Mouse (Mus musculus): ENCODE data around the gene Gbgt1. TPM values are rescaled to one million over a fixed set of nuclear protein-coding genes. Genes with fewer than 3 reads are reported as not detected.

Gene Gbgt1
- polyA plus RNA-seq (2012; fragmentation: generic; extraction: Trizol) = not detected

DNA sequence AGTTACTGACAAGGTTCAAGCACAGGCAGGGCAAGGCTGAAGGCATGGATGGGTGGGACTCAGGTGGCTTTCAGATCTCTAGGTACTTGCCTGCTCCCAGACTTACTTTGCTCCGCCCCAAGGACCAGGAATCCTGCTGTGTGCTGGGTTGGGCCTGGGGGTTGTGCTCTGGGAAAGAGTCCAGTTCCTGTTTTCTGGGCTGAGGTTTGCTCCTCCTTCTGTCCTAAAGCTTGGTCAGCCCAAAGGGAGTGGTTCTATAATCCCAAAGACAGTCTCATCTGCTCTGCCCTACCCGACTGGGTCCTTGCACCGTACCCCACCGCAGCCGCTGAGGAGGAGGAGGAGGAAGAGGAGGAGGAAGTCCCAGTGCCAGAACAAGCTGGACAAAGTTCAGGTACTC lies at the start of gene Gbgt1:
Gene Gbgt1, plus strand, starts transcription at position 221 of the 400 bp plus-strand sequence.
- no peak within 1 kb of the TSS for H3ac ChIP-seq (ENCODE audit: control insufficient read depth, insufficient read length)
- no peaks in the 10 kb centered on the region for H3K79me2 ChIP-seq (ENCODE audit: control insufficient read depth, insufficient read depth)
- no peaks in the 10 kb centered on the region for H3K27me3 ChIP-seq (ENCODE audit: control insufficient read depth, insufficient read depth, insufficient read length)
- peak within 1 kb of the TSS; percentile 55 for H3K4me2 ChIP-seq (ENCODE audit: low read depth)
- no peak for TF ChIP-seq MYOD1 (IDR thresholded peaks at IDR 0.05; ENCODE audit: control insufficient read depth in 1 of 3, insufficient read length in 2 of 3, low read depth in 2 of 3)
- TF ChIP-seq TCF3 (IDR thresholded peaks at IDR 0.05; ENCODE audit: insufficient read length, low read depth) = no peak
- TF ChIP-seq USF1 (IDR thresholded peaks at IDR 0.05; ENCODE audit: low read depth) = no peak
- TF ChIP-seq REST (IDR thresholded peaks at IDR 0.05; ENCODE audit: insufficient read depth, insufficient read length) = no peak
- TF ChIP-seq SRF (IDR thresholded peaks at IDR 0.05; ENCODE audit: control insufficient read depth, insufficient read length, low read depth) = no peak
- TF ChIP-seq MAX (IDR thresholded peaks at IDR 0.05; ENCODE audit: low read depth) = no peak
- TF ChIP-seq POLR2AphosphoS2 (IDR thresholded peaks at IDR 0.05; ENCODE audit: insufficient read length, low read depth) = no peak
- no peak for TF ChIP-seq CEBPB (IDR thresholded peaks at IDR 0.05; ENCODE audit: insufficient read depth, poor library complexity, severe bottlenecking)
- no peaks in the 10 kb centered on the region for H3K36me3 ChIP-seq (ENCODE audit: control insufficient read depth, insufficient read depth)
- no peak within 1 kb of the TSS for H3K4me3 ChIP-seq

DNA sequence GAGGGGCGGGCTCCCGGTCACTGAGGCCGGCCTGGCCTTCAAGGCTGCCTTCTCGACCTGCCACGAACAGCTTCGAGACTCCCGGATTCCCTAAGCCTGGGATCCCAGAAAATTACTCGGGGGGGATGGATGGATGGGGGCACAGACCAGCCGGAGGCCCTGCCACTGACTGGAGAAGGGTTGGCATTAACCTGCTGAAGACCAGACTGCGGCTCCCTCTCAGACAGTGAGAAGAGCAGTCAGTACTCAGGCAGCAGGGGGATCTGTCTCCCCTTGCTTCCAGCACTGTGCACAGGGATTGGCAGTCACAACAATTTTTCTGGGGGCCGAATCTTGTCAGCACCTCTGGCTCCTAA lies 49.4 kb upstream of the Gbgt1 start:
- no peak overlapping the region for H3K4me2 ChIP-seq (ENCODE audit: low read depth)
- no peak overlapping the region for H3ac ChIP-seq (ENCODE audit: control insufficient read depth, insufficient read length)
- no peak for TF ChIP-seq MAX (IDR thresholded peaks at IDR 0.05; ENCODE audit: low read depth)
- no peak for TF ChIP-seq CEBPB (IDR thresholded peaks at IDR 0.05; ENCODE audit: insufficient read depth, poor library complexity, severe bottlenecking)
- no peak for TF ChIP-seq MYOG (IDR thresholded peaks at IDR 0.05; ENCODE audit: control insufficient read depth in 1 of 3, insufficient read depth in 1 of 3, insufficient read length in 2 of 3, low read depth in 2 of 3)
- TF ChIP-seq MYOD1 (IDR thresholded peaks at IDR 0.05; ENCODE audit: control insufficient read depth in 1 of 3, insufficient read length in 2 of 3, low read depth in 2 of 3) = no peak
- TF ChIP-seq TCF3 (IDR thresholded peaks at IDR 0.05; ENCODE audit: insufficient read length, low read depth) = no peak
- TF ChIP-seq POLR2A (IDR thresholded peaks at IDR 0.05; ENCODE audit: insufficient read length, low read depth) = no peak
- H3K27me3 ChIP-seq (ENCODE audit: control insufficient read depth, insufficient read depth, insufficient read length) = peaks cover 58% of the 10 kb centered on the region
- no peaks in the 10 kb centered on the region for H3K79me2 ChIP-seq (ENCODE audit: control insufficient read depth, insufficient read depth)
- no peak overlapping the region for H3K4me3 ChIP-seq
- H3K36me3 ChIP-seq (ENCODE audit: control insufficient read depth, insufficient read depth) = no peaks in the 10 kb centered on the region

DNA sequence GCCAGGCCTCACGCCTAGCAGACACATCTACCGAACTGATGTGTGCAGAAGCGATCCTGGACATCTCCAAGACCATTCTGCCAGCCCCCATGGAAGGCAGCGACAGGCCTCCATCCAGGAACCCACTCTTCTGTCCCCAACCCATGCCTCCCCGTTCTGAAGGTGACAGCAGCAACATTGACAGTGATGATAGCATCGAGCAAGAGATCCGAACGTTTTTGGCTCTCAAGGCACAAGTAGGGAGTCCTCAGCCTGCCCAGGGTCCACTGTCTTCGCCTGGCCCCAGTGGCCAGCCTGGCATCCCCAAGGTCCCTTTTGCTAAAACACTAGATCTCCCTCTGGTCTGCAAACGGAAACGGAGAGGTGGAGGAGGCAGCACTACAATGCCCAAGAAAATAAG lies 45.0 kb upstream of the Gbgt1 start:
- Histone ChIP-seq H3K36me3 (ENCODE audit: control insufficient read depth, insufficient read depth) (no peaks in the 10 kb centered on the region), H3ac (ENCODE audit: control insufficient read depth, insufficient read length) (no peak overlapping the region), H3K4me3 (no peak overlapping the region), H3K4me2 (ENCODE audit: low read depth) (no peak overlapping the region), H3K27me3 (ENCODE audit: control insufficient read depth, insufficient read depth, insufficient read length) (peaks cover 70% of the 10 kb centered on the region), H3K79me2 (ENCODE audit: control insufficient read depth, insufficient read depth) (no peaks in the 10 kb centered on the region)
- no peak for TF ChIP-seq POLR2A (IDR thresholded peaks at IDR 0.05; ENCODE audit: insufficient read length, low read depth)
- TF ChIP-seq TCF3 (IDR thresholded peaks at IDR 0.05; ENCODE audit: insufficient read length, low read depth) = no peak
- TF ChIP-seq POLR2AphosphoS2 (IDR thresholded peaks at IDR 0.05; ENCODE audit: insufficient read length, low read depth) = no peak
- TF ChIP-seq MAX (IDR thresholded peaks at IDR 0.05; ENCODE audit: low read depth) = no peak
- no peak for TF ChIP-seq E2F4 (IDR thresholded peaks at IDR 0.05; ENCODE audit: insufficient read depth)
- no peak for TF ChIP-seq CEBPB (IDR thresholded peaks at IDR 0.05; ENCODE audit: insufficient read depth, poor library complexity, severe bottlenecking)
- no peak for TF ChIP-seq MYOD1 (IDR thresholded peaks at IDR 0.05; ENCODE audit: control insufficient read depth in 1 of 3, insufficient read length in 2 of 3, low read depth in 2 of 3)
- no peak for TF ChIP-seq MYOG (IDR thresholded peaks at IDR 0.05; ENCODE audit: control insufficient read depth in 1 of 3, insufficient read depth in 1 of 3, insufficient read length in 2 of 3, low read depth in 2 of 3)
- TF ChIP-seq SRF (IDR thresholded peaks at IDR 0.05; ENCODE audit: control insufficient read depth, insufficient read length, low read depth) = no peak
- no peak for TF ChIP-seq REST (IDR thresholded peaks at IDR 0.05; ENCODE audit: insufficient read depth, insufficient read length)
- no peak for TF ChIP-seq USF1 (IDR thresholded peaks at IDR 0.05; ENCODE audit: low read depth)
- TF ChIP-seq TCF12 (IDR thresholded peaks at IDR 0.05; ENCODE audit: insufficient read depth, poor library complexity, severe bottlenecking) = no peak

DNA sequence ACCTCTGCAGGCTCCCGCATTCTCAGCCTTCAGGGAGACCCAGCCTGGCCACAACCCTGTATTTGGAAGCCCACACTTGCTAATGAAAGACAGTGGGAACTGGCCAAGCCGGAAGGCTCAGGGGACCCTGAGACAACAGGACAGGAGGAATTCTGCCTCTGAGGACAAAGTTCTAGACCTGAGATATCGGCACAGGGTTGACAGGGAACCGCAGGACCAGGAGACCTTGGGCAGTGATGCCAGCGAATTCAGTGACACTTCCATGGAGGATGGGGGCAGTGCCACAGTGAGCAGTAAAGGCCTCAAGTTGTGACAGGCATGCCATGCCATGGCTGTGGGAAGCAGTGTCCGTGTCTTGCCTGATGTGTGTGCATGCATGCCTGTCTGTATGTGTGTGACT lies 43.2 kb upstream of the Gbgt1 start:
- Histone ChIP-seq H3K79me2 (ENCODE audit: control insufficient read depth, insufficient read depth) (no peaks in the 10 kb centered on the region), H3K4me2 (ENCODE audit: low read depth) (no peak overlapping the region), H3K27me3 (ENCODE audit: control insufficient read depth, insufficient read depth, insufficient read length) (peaks cover 52% of the 10 kb centered on the region), H3ac (ENCODE audit: control insufficient read depth, insufficient read length) (no peak overlapping the region), H3K36me3 (ENCODE audit: control insufficient read depth, insufficient read depth) (no peaks in the 10 kb centered on the region), H3K4me3 (no peak overlapping the region)
- TF ChIP-seq POLR2AphosphoS2 (IDR thresholded peaks at IDR 0.05; ENCODE audit: insufficient read length, low read depth) (no peak), REST (IDR thresholded peaks at IDR 0.05; ENCODE audit: insufficient read depth, insufficient read length) (no peak), TCF12 (IDR thresholded peaks at IDR 0.05; ENCODE audit: insufficient read depth, poor library complexity, severe bottlenecking) (no peak), SRF (IDR thresholded peaks at IDR 0.05; ENCODE audit: control insufficient read depth, insufficient read length, low read depth) (no peak), TCF3 (IDR thresholded peaks at IDR 0.05; ENCODE audit: insufficient read length, low read depth) (no peak), MAX (IDR thresholded peaks at IDR 0.05; ENCODE audit: low read depth) (no peak), POLR2A (IDR thresholded peaks at IDR 0.05; ENCODE audit: insufficient read length, low read depth) (no peak), USF1 (IDR thresholded peaks at IDR 0.05; ENCODE audit: low read depth) (no peak), CEBPB (IDR thresholded peaks at IDR 0.05; ENCODE audit: insufficient read depth, poor library complexity, severe bottlenecking) (no peak), MYOD1 (IDR thresholded peaks at IDR 0.05; ENCODE audit: control insufficient read depth in 1 of 3, insufficient read length in 2 of 3, low read depth in 2 of 3) (no peak), MYOG (IDR thresholded peaks at IDR 0.05; ENCODE audit: control insufficient read depth in 1 of 3, insufficient read depth in 1 of 3, insufficient read length in 2 of 3, low read depth in 2 of 3) (no peak), E2F4 (IDR thresholded peaks at IDR 0.05; ENCODE audit: insufficient read depth) (no peak)

DNA sequence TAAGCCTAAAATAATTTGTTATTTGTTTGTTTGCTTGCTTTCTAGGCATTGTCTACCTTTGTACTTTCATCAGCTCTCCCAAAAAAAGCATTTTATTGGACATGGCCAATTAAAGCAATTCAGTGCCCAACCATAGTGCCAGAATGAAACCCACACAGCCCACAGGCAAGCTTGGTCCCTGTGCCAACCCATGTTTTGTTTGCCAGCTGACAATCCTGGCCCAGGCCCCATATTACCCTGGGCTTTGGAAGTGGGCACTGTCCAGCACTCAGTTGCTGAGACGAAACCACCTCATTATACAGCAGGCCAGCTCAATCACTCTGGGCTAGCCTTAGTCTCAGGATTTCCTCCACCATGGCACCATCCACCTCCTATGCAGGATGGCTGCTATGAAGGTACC lies 40.1 kb upstream of the Gbgt1 start:
- peaks cover 39% of the 10 kb centered on the region for H3K27me3 ChIP-seq (ENCODE audit: control insufficient read depth, insufficient read depth, insufficient read length)
- no peak overlapping the region for H3ac ChIP-seq (ENCODE audit: control insufficient read depth, insufficient read length)
- no peak for TF ChIP-seq CEBPB (IDR thresholded peaks at IDR 0.05; ENCODE audit: insufficient read depth, poor library complexity, severe bottlenecking)
- no peak for TF ChIP-seq MAX (IDR thresholded peaks at IDR 0.05; ENCODE audit: low read depth)
- no peak for TF ChIP-seq TCF12 (IDR thresholded peaks at IDR 0.05; ENCODE audit: insufficient read depth, poor library complexity, severe bottlenecking)
- TF ChIP-seq REST (IDR thresholded peaks at IDR 0.05; ENCODE audit: insufficient read depth, insufficient read length) = no peak
- TF ChIP-seq TCF3 (IDR thresholded peaks at IDR 0.05; ENCODE audit: insufficient read length, low read depth) = no peak
- TF ChIP-seq SRF (IDR thresholded peaks at IDR 0.05; ENCODE audit: control insufficient read depth, insufficient read length, low read depth) = no peak
- no peak for TF ChIP-seq E2F4 (IDR thresholded peaks at IDR 0.05; ENCODE audit: insufficient read depth)
- TF ChIP-seq USF1 (IDR thresholded peaks at IDR 0.05; ENCODE audit: low read depth) = no peak
- no peak for TF ChIP-seq MYOD1 (IDR thresholded peaks at IDR 0.05; ENCODE audit: control insufficient read depth in 1 of 3, insufficient read length in 2 of 3, low read depth in 2 of 3)
- TF ChIP-seq POLR2A (IDR thresholded peaks at IDR 0.05; ENCODE audit: insufficient read length, low read depth) = no peak
- TF ChIP-seq POLR2AphosphoS2 (IDR thresholded peaks at IDR 0.05; ENCODE audit: insufficient read length, low read depth) = no peak
- TF ChIP-seq MYOG (IDR thresholded peaks at IDR 0.05; ENCODE audit: control insufficient read depth in 1 of 3, insufficient read depth in 1 of 3, insufficient read length in 2 of 3, low read depth in 2 of 3) = no peak
- H3K4me3 ChIP-seq = no peak overlapping the region
- no peaks in the 10 kb centered on the region for H3K79me2 ChIP-seq (ENCODE audit: control insufficient read depth, insufficient read depth)
- no peaks in the 10 kb centered on the region for H3K36me3 ChIP-seq (ENCODE audit: control insufficient read depth, insufficient read depth)
- no peak overlapping the region for H3K4me2 ChIP-seq (ENCODE audit: low read depth)
